31 mouse cellular contexts compared by ENCODE assay signal in genomic region chr9:123695634-123696302, GRCm38 (mm10). TPM values are rescaled to one million over a fixed set of nuclear protein-coding genes. Genes with fewer than 3 reads are reported as not detected.
A peak's percentile ranks its signal among the peaks of the same experiment; 100 is the strongest.
DNase-seq lines count a peak whose midpoint lies in the region; TF ChIP-seq lines count a peak whose summit lies in the region.
"Had no signal": no experiment of that assay in that cellular context is flagged by ENCODE, and none has a peak within 500 bp of the region (broad histone marks: within the 10 kb centered on the region; RNA-seq: fewer than 3 reads in every experiment).

No protein-coding gene starts in this region.

- 91% methylated on average over 3 of the region's 3 CpGs for WGBS in limb, embryonic 10.5 days

- H3K9me3 ChIP-seq in limb, embryonic 10.5 days (replicated peaks), result no peaks in the 10 kb centered on the region
- H3K9me3 ChIP-seq: embryonic facial prominence, embryonic 10.5 days; G1E; heart, embryonic 15.5 days; limb, embryonic 12.5 days; liver, embryonic 12.5 days; midbrain, embryonic 12.5 days had no signal

- intact Hi-C loops in gastrocnemius, adult 2 months (cut with DNase I), result no loop called here
- intact Hi-C loops in left cerebral cortex, adult 2 months (cut with DNase I), result no loop called here

- no peaks in the 10 kb centered on the region for H3K27me3 ChIP-seq in limb, embryonic 10.5 days (ENCODE audit: low read depth, poor library complexity, severe bottlenecking)
- H3K27me3 ChIP-seq: CH12.LX; heart, embryonic 15.5 days; limb, embryonic 12.5 days; liver, embryonic 12.5 days; midbrain, embryonic 12.5 days; Patski had no signal

- H3K4me1 ChIP-seq in limb, embryonic 10.5 days, result no peaks in the 10 kb centered on the region
- H3K4me1 ChIP-seq: embryonic facial prominence, embryonic 10.5 days; heart, embryonic 15.5 days; limb, embryonic 12.5 days; midbrain, embryonic 12.5 days had no signal

- no peak for DNase-seq in gastrocnemius, adult 2 months
- DNase-seq in gastrocnemius, adult 8-10 months (ENCODE audit: low spot score in 2 of 2), result no peak
- DNase-seq in right cerebral cortex, adult 18-20 months, result peak; percentile 43
- DNase-seq in right cerebral cortex, postnatal 4 days, result no peak
- no peak for DNase-seq in left cerebral cortex, adult 2 months (ENCODE audit: extremely low spot score in 1 of 2, low spot score in 2 of 2)
- DNase-seq in limb, embryonic 10.5 days (ENCODE audit: low spot score), result no peak
- no peak for DNase-seq in thymus, adult 18-20 months
- DNase-seq: adrenal gland, postnatal 36 days; B cell, adult 2 months; cerebellum, adult 11 months; cerebellum, adult 9-11 months; gastrocnemius, postnatal 25 days; heart, postnatal 4 days; kidney, adult 2 months; lung, adult 18-20 months; lung, postnatal 14 days; right cerebral cortex, postnatal 14 days; thymus, postnatal 36 days had no signal

- H3K4me3 ChIP-seq in gastrocnemius, adult 2 months, result no peak overlapping the region
- no peak overlapping the region for H3K4me3 ChIP-seq in left cerebral cortex, adult 2 months
- no peak overlapping the region for H3K4me3 ChIP-seq in limb, embryonic 10.5 days
- H3K4me3 ChIP-seq: embryonic facial prominence, embryonic 10.5 days; heart, embryonic 15.5 days; limb, embryonic 12.5 days; liver, embryonic 12.5 days; midbrain, embryonic 12.5 days had no signal

- H3K36me3 ChIP-seq in limb, embryonic 10.5 days, result peaks cover 30% of the 10 kb centered on the region

- TF ChIP-seq CTCF in gastrocnemius, adult 2 months (IDR thresholded peaks at IDR 0.05), result no peak
- TF ChIP-seq CTCF in left cerebral cortex, adult 2 months (IDR thresholded peaks at IDR 0.05), result no peak

- peak overlapping the region; percentile 41 for H3K27ac ChIP-seq in gastrocnemius, adult 2 months
- 0 out of 2 replicates have a peak overlapping the region, but pooled peaks have one; percentile 6 for H3K27ac ChIP-seq in left cerebral cortex, adult 2 months
- H3K27ac ChIP-seq in limb, embryonic 10.5 days, result no peak overlapping the region
- H3K27ac ChIP-seq: embryonic facial prominence, embryonic 10.5 days; heart, embryonic 15.5 days; hindbrain, embryonic 14.5 days; kidney, postnatal 0 days; limb, embryonic 12.5 days; liver, embryonic 12.5 days; midbrain, embryonic 12.5 days had no signal

RNA-seq across cellular contexts. Expression of gene Slc6a20a, which starts 17.1 kb away (rescaled TPM):
- not detected for total RNA-seq in gastrocnemius, adult 2 months (2021)
- not detected for total RNA-seq in gastrocnemius, adult 8-10 months (2022)
- 10 to 100 TPM; 18.9 to 24.4 TPM for total RNA-seq in left cerebral cortex, adult 2 months (2021)
- polyA plus RNA-seq in limb, embryonic 10.5 days (2016; fragmentation: Nextera tagmentation; extraction: Ambion mirVana), result 0.08 TPM in 1 of 2 replicates, not detected in the other
- total RNA-seq: CH12.LX; gastrocnemius, postnatal 25 days; heart, adult 8-10 months; heart, postnatal 4 days; neutrophil, adult 5-6 weeks had no signal
- polyA plus RNA-seq: G1E; heart, embryonic 15.5 days; inflammation-experienced regulatory T-cells, adult 6 months; limb, embryonic 12.5 days; Patski had no signal

RNA-seq across cellular contexts. Expression of gene Ccr9, which starts 17.5 kb away (rescaled TPM):
- total RNA-seq in gastrocnemius, adult 2 months (2021), result not detected
- not detected for total RNA-seq in gastrocnemius, adult 8-10 months (2022)
- under 1 TPM; 0.12 to 0.20 TPM for total RNA-seq in left cerebral cortex, adult 2 months (2021)
- 0.06 and 0.10 TPM in 2 replicates for polyA plus RNA-seq in limb, embryonic 10.5 days (2016; fragmentation: Nextera tagmentation; extraction: Ambion mirVana)
- polyA plus RNA-seq: G1E had no signal

RNA-seq across cellular contexts. Expression of gene Lztfl1, which starts 21.7 kb away (rescaled TPM):
- total RNA-seq in gastrocnemius, adult 2 months (2021), result 10 to 100 TPM; 18.4 to 20.5 TPM
- 10 to 100 TPM; 13.1 to 17.7 (median 15.2) TPM for total RNA-seq in gastrocnemius, adult 8-10 months (2022)
- 10 to 100 TPM; 69.2 to 77.4 TPM for total RNA-seq in left cerebral cortex, adult 2 months (2021)
- 35.3 and 35.6 TPM in 2 replicates for polyA plus RNA-seq in limb, embryonic 10.5 days (2016; fragmentation: Nextera tagmentation; extraction: Ambion mirVana)

Comparison
In these comparisons a context has a peak if more than half of its experiments do, and no peak if none do; other contexts are left out.
1. RNA of gene Slc6a20a, which starts 17.1 kb away (total RNA-seq): 18.9 to 24.4 TPM in left cerebral cortex, adult 2 months; not detected in gastrocnemius, adult 2 months and not detected in gastrocnemius, adult 8-10 months; every median in the first group is over 10 times any median in the second.